Mouse (Mus musculus) CH12.LX (cell line): ENCODE measurements around the gene Wdr78.

Experiments used
- CHD1 ChIP-seq: IDR thresholded peaks from 2 replicates; pipeline ENCODE4 v1.6.1; 2012; ENCODE audit warnings: low read depth, low read length, improper control_type of control experiment, inconsistent platforms
- CTCF ChIP-seq, 2 experiments: IDR thresholded peaks in 1 of 2; conservative IDR thresholded peaks in 1 of 2; 2 replicates each; pipeline ENCODE4 v1.5.1; 2011 to 2012; ENCODE audit warnings: low read depth in 2 of 2, low read length in 2 of 2, improper control_type of control experiment in 1 of 2, inconsistent platforms in 1 of 2, mild to moderate bottlenecking in 1 of 2, moderate library complexity in 1 of 2

GRCm38 (mm10) chr4:102991685-102992084 is 122.7 kb downstream of the Wdr78 start:
- no peak for TF ChIP-seq CHD1
- TF ChIP-seq CTCF (conservative IDR thresholded peaks at IDR 0.05 in 1 of 2, IDR thresholded peaks at IDR 0.05 in 1 of 2; ENCODE audit: low read depth in 2 of 2, low read length in 2 of 2): no peak
